Mouse (Mus musculus): ENCODE measurements at regions not wholly inside any gene's neighbourhood (a gene's known extent, or its start where the extent isn't known, plus 50 kb on each side); places are given as distances from the start of the nearest gene placed in this dataset.

GRCm38 (mm10) chr9:113462888-113463287 is 245.2 kb downstream of the Pdcd6ip start:
- Histone ChIP-seq H3K4me1 (replicated peaks; ENCODE audit: control insufficient read depth, insufficient read depth, low read length) (no peaks in the 10 kb centered on the region), H3K27ac (ENCODE audit: low read length) (no peak overlapping the region), H3K9me3 (ENCODE audit: control insufficient read depth, low read length) (no peaks in the 10 kb centered on the region), H3K27me3 (ENCODE audit: control insufficient read depth, insufficient read depth, low read depth, low read length) (no peaks in the 10 kb centered on the region), H3K36me3 (ENCODE audit: control insufficient read depth, insufficient read depth, low read length) (no peaks in the 10 kb centered on the region), H3K4me3 (ENCODE audit: low read length) (no peak overlapping the region), H3K4me2 (ENCODE audit: low read depth, low read length) (no peak overlapping the region), H3K9ac (ENCODE audit: low read length) (no peak overlapping the region)
- no peak for ATAC-seq (ENCODE audit: low read depth)
- 50% methylated on average over 2 of the region's 2 CpGs for WGBS

GRCm38 (mm10) chr9:113462267-113462887 is 245.7 kb downstream of the Pdcd6ip start:
- H3K9ac ChIP-seq (ENCODE audit: low read length): no peak overlapping the region
- no peak overlapping the region for H3K4me3 ChIP-seq (ENCODE audit: low read length)
- ATAC-seq (ENCODE audit: low read depth): no peak
- no peaks in the 10 kb centered on the region for H3K4me1 ChIP-seq (replicated peaks; ENCODE audit: control insufficient read depth, insufficient read depth, low read length)
- H3K4me2 ChIP-seq (ENCODE audit: low read depth, low read length): no peak overlapping the region
- no peak overlapping the region for H3K27ac ChIP-seq (ENCODE audit: low read length)
- no peaks in the 10 kb centered on the region for H3K27me3 ChIP-seq (ENCODE audit: control insufficient read depth, insufficient read depth, low read depth, low read length)
- 83% methylated on average over 1 of the region's 1 CpGs for WGBS
- H3K36me3 ChIP-seq (ENCODE audit: control insufficient read depth, insufficient read depth, low read length): no peaks in the 10 kb centered on the region
- H3K9me3 ChIP-seq (ENCODE audit: control insufficient read depth, low read length): no peaks in the 10 kb centered on the region

- Histone ChIP-seq H3K27ac (ENCODE audit: low read length) (no peak overlapping the region), H3K9me3 (ENCODE audit: control insufficient read depth, low read length) (no peaks in the 10 kb centered on the region), H3K27me3 (ENCODE audit: control insufficient read depth, insufficient read depth, low read depth, low read length) (no peaks in the 10 kb centered on the region), H3K36me3 (ENCODE audit: control insufficient read depth, insufficient read depth, low read length) (no peaks in the 10 kb centered on the region), H3K4me3 (ENCODE audit: low read length) (no peak overlapping the region), H3K4me1 (replicated peaks; ENCODE audit: control insufficient read depth, insufficient read depth, low read length) (no peaks in the 10 kb centered on the region), H3K9ac (ENCODE audit: low read length) (no peak overlapping the region), H3K4me2 (ENCODE audit: low read depth, low read length) (no peak overlapping the region)
- no peak for ATAC-seq (ENCODE audit: low read depth)
- 60% methylated on average over 5 of the region's 5 CpGs for WGBS
Measured at GRCm38 (mm10) chr9:113459885-113460284, 248.2 kb downstream of the Pdcd6ip start.

- WGBS: 52% methylated on average over 2 of the region's 2 CpGs
- ATAC-seq (ENCODE audit: low read depth): no peak
- H3K27ac ChIP-seq (ENCODE audit: low read length): no peak overlapping the region
Measured at GRCm38 (mm10) chr9:113459221-113459620, 248.8 kb downstream of the Pdcd6ip start.

GRCm38 (mm10) chr9:113458741-113459154 is 249.3 kb downstream of the Pdcd6ip start:
- Histone ChIP-seq H3K4me3 (ENCODE audit: low read length) (no peak overlapping the region), H3K27ac (ENCODE audit: low read length) (no peak overlapping the region), H3K27me3 (ENCODE audit: control insufficient read depth, insufficient read depth, low read depth, low read length) (no peaks in the 10 kb centered on the region), H3K36me3 (ENCODE audit: control insufficient read depth, insufficient read depth, low read length) (no peaks in the 10 kb centered on the region), H3K4me1 (replicated peaks; ENCODE audit: control insufficient read depth, insufficient read depth, low read length) (no peaks in the 10 kb centered on the region), H3K9me3 (ENCODE audit: control insufficient read depth, low read length) (no peaks in the 10 kb centered on the region), H3K4me2 (ENCODE audit: low read depth, low read length) (no peak overlapping the region), H3K9ac (ENCODE audit: low read length) (no peak overlapping the region)
- no peak for ATAC-seq (ENCODE audit: low read depth)
- WGBS: 36% methylated on average over 5 of the region's 5 CpGs

More at GRCm38 (mm10) chr9:113459221-113459620, 248.8 kb downstream of the Pdcd6ip start:
- Histone ChIP-seq H3K4me3 (ENCODE audit: low read length) (no peak overlapping the region), H3K9me3 (ENCODE audit: control insufficient read depth, low read length) (no peaks in the 10 kb centered on the region), H3K27me3 (ENCODE audit: control insufficient read depth, insufficient read depth, low read depth, low read length) (no peaks in the 10 kb centered on the region), H3K36me3 (ENCODE audit: control insufficient read depth, insufficient read depth, low read length) (no peaks in the 10 kb centered on the region), H3K9ac (ENCODE audit: low read length) (no peak overlapping the region), H3K4me2 (ENCODE audit: low read depth, low read length) (no peak overlapping the region), H3K4me1 (replicated peaks; ENCODE audit: control insufficient read depth, insufficient read depth, low read length) (no peaks in the 10 kb centered on the region)

GRCm38 (mm10) chr9:113457169-113457850 is 250.7 kb downstream of the Pdcd6ip start:
- ATAC-seq (ENCODE audit: low read depth): no peak
- H3K4me2 ChIP-seq (ENCODE audit: low read depth, low read length): no peak overlapping the region
- H3K9ac ChIP-seq (ENCODE audit: low read length): no peak overlapping the region
- H3K36me3 ChIP-seq (ENCODE audit: control insufficient read depth, insufficient read depth, low read length): no peaks in the 10 kb centered on the region
- no peak overlapping the region for H3K27ac ChIP-seq (ENCODE audit: low read length)
- H3K27me3 ChIP-seq (ENCODE audit: control insufficient read depth, insufficient read depth, low read depth, low read length): no peaks in the 10 kb centered on the region
- no peaks in the 10 kb centered on the region for H3K9me3 ChIP-seq (ENCODE audit: control insufficient read depth, low read length)
- 85% methylated on average over 13 of the region's 13 CpGs for WGBS
- no peaks in the 10 kb centered on the region for H3K4me1 ChIP-seq (replicated peaks; ENCODE audit: control insufficient read depth, insufficient read depth, low read length)
- H3K4me3 ChIP-seq (ENCODE audit: low read length): no peak overlapping the region

GRCm38 (mm10) chr9:113455577-113455976 is 252.5 kb downstream of the Pdcd6ip start:
- Histone ChIP-seq H3K4me2 (ENCODE audit: low read depth, low read length) (no peak overlapping the region), H3K36me3 (ENCODE audit: control insufficient read depth, insufficient read depth, low read length) (no peaks in the 10 kb centered on the region), H3K27me3 (ENCODE audit: control insufficient read depth, insufficient read depth, low read depth, low read length) (no peaks in the 10 kb centered on the region), H3K4me3 (ENCODE audit: low read length) (no peak overlapping the region), H3K9ac (ENCODE audit: low read length) (no peak overlapping the region), H3K4me1 (replicated peaks; ENCODE audit: control insufficient read depth, insufficient read depth, low read length) (no peaks in the 10 kb centered on the region), H3K27ac (ENCODE audit: low read length) (no peak overlapping the region), H3K9me3 (ENCODE audit: control insufficient read depth, low read length) (no peaks in the 10 kb centered on the region)
- ATAC-seq (ENCODE audit: low read depth): no peak
- WGBS: 77% methylated on average over 5 of the region's 5 CpGs

GRCm38 (mm10) chr9:113453231-113453630 is 254.8 kb downstream of the Pdcd6ip start:
- no peak for ATAC-seq (ENCODE audit: low read depth)
- no peaks in the 10 kb centered on the region for H3K27me3 ChIP-seq (ENCODE audit: control insufficient read depth, insufficient read depth, low read depth, low read length)
- H3K4me1 ChIP-seq (replicated peaks; ENCODE audit: control insufficient read depth, insufficient read depth, low read length): no peaks in the 10 kb centered on the region
- 65% methylated on average over 3 of the region's 3 CpGs for WGBS
- no peak overlapping the region for H3K4me3 ChIP-seq (ENCODE audit: low read length)
- no peaks in the 10 kb centered on the region for H3K9me3 ChIP-seq (ENCODE audit: control insufficient read depth, low read length)
- no peak overlapping the region for H3K9ac ChIP-seq (ENCODE audit: low read length)
- H3K4me2 ChIP-seq (ENCODE audit: low read depth, low read length): no peak overlapping the region
- no peaks in the 10 kb centered on the region for H3K36me3 ChIP-seq (ENCODE audit: control insufficient read depth, insufficient read depth, low read length)
- H3K27ac ChIP-seq (ENCODE audit: low read length): no peak overlapping the region

- peak overlapping the region; percentile 45 for H3K4me3 ChIP-seq (ENCODE audit: low read length)
- no peak overlapping the region for H3K9ac ChIP-seq (ENCODE audit: low read length)
- no peaks in the 10 kb centered on the region for H3K4me1 ChIP-seq (replicated peaks; ENCODE audit: control insufficient read depth, insufficient read depth, low read length)
- peak overlapping the region; percentile 62 for H3K4me2 ChIP-seq (ENCODE audit: low read depth, low read length)
- H3K27ac ChIP-seq (ENCODE audit: low read length): no peak overlapping the region
- WGBS: 8% methylated on average over 21 of the region's 21 CpGs
- no peaks in the 10 kb centered on the region for H3K9me3 ChIP-seq (ENCODE audit: control insufficient read depth, low read length)
- no peaks in the 10 kb centered on the region for H3K27me3 ChIP-seq (ENCODE audit: control insufficient read depth, insufficient read depth, low read depth, low read length)
- no peaks in the 10 kb centered on the region for H3K36me3 ChIP-seq (ENCODE audit: control insufficient read depth, insufficient read depth, low read length)
- ATAC-seq (ENCODE audit: low read depth): peak; percentile 73
Measured at GRCm38 (mm10) chr9:113441770-113442411, 266.2 kb downstream of the Pdcd6ip start.
